Mouse (Mus musculus) olfactory bulb, adult 2 months (tissue): ENCODE results near the gene Mcu.

Source experiments
- CTCF ChIP-seq: fragments of 200-500 bp; IDR thresholded peaks from 2 replicates; pipeline ENCODE4 v1.5.1; 2012; ENCODE audit warnings: low read depth, mild to moderate bottlenecking, low read length, moderate library complexity; ENCODE audit not compliant: insufficient read depth
- POLR2A ChIP-seq: fragments of 200-500 bp; IDR thresholded peaks from 2 replicates; pipeline ENCODE4 v1.6.1; 2012; ENCODE audit warnings: mild to moderate bottlenecking, low read depth, low read length, moderate library complexity; ENCODE audit not compliant: insufficient read depth

GRCm38 (mm10) chr10:59438651-59439050 lies 177.8 kb downstream of the Mcu start:
- TF ChIP-seq POLR2A (no peak), CTCF (no peak)
